Mouse (Mus musculus) myocyte (in vitro differentiated cells): ENCODE measurements around the gene Mfng. TPM values are rescaled to one million over a fixed set of nuclear protein-coding genes. Genes with fewer than 3 reads are reported as not detected.
A peak's percentile ranks its signal among the peaks of the same experiment; 100 is the strongest.

Source experiments
- H3K27me3 ChIP-seq: one replicate; pipeline ENCODE4 v1.6.1; 2011; ENCODE audit not compliant: control insufficient read depth, insufficient read depth, insufficient read length
- H3K36me3 ChIP-seq: one replicate; pipeline ENCODE4 v1.6.1; 2011; ENCODE audit not compliant: control insufficient read depth, insufficient read depth
- H3K4me2 ChIP-seq: one replicate; pipeline ENCODE4 v1.6.1; 2011; ENCODE audit warnings: low read depth, control low read depth
- H3K4me3 ChIP-seq: one replicate; pipeline ENCODE4 v1.5.1; 2011; ENCODE audit warnings: mild to moderate bottlenecking, control low read depth, moderate library complexity
- H3K79me2 ChIP-seq: one replicate; pipeline ENCODE4 v1.6.1; 2011; ENCODE audit not compliant: control insufficient read depth, insufficient read depth
- H3ac ChIP-seq: one replicate; pipeline ENCODE4 v1.6.1; 2011; ENCODE audit not compliant: control insufficient read depth, insufficient read length
- CEBPB ChIP-seq: IDR thresholded peaks from 2 replicates; pipeline ENCODE4 v1.6.1; 2011; ENCODE audit warnings: mild to moderate bottlenecking, moderate library complexity; ENCODE audit not compliant: poor library complexity, insufficient read depth, severe bottlenecking
- POLR2AphosphoS2 ChIP-seq: IDR thresholded peaks from one replicate; pipeline ENCODE4 v1.6.1; 2011; ENCODE audit warnings: low read depth, control low read depth; ENCODE audit not compliant: insufficient read length
- polyA plus RNA-seq: library from polyadenylated mRNA; unstranded; fragments of >200 nt; fragmentation: generic; extraction: Trizol; gene quantifications from one replicate; pipeline ENCODE4 v1.2.1, GENCODE M21; 2012; ENCODE audit warnings: missing spikeins

Mfng gene
- polyA plus RNA-seq, 1 experiment, result 0.06 TPM

- Histone ChIP-seq H3K79me2 (no peaks in the 10 kb centered on the region), H3K4me2 (no peak overlapping the region), H3K27me3 (peaks cover 45% of the 10 kb centered on the region), H3K36me3 (no peaks in the 10 kb centered on the region), H3ac (no peak overlapping the region), H3K4me3 (no peak overlapping the region)
- TF ChIP-seq POLR2AphosphoS2 (no peak), CEBPB (peak; percentile 58; the same call in 1 of the 2 replicates)
Observed at GRCm38 (mm10) chr15:78706630-78707029, 66.6 kb downstream of the Mfng start.

Other genes starting within 250 kb of the Mfng start
- 66.2 TPM for gene C1qtnf6, start 242.1 kb downstream of the Mfng start, polyA plus RNA-seq
- not detected for gene Sstr3, start 228.8 kb downstream of the Mfng start, polyA plus RNA-seq
- not detected for gene Rac2, start 200.7 kb downstream of the Mfng start, polyA plus RNA-seq
- 0.10 TPM for gene Cyth4, start 176.4 kb downstream of the Mfng start, polyA plus RNA-seq
- 0.07 TPM for gene Elfn2, start 54.7 kb downstream of the Mfng start, polyA plus RNA-seq
- 1.4 TPM for gene Card10, start 29.6 kb upstream of the Mfng start, polyA plus RNA-seq
- gene Cdc42ep1, start 69.1 kb upstream of the Mfng start, polyA plus RNA-seq, result 76.0 TPM
- gene Lgals2, start 82.1 kb upstream of the Mfng start, polyA plus RNA-seq, result 2.2 TPM
- gene Gga1, start 103.7 kb upstream of the Mfng start, polyA plus RNA-seq, result 89.3 TPM
- gene Gm49510, start 126.2 kb upstream of the Mfng start, polyA plus RNA-seq, result 0.04 TPM
- gene Sh3bp1, start 126.3 kb upstream of the Mfng start, polyA plus RNA-seq, result 11.1 TPM
- 33.1 TPM for gene Pdxp, start 140.4 kb upstream of the Mfng start, polyA plus RNA-seq
- gene Lgals1, start 153.2 kb upstream of the Mfng start, polyA plus RNA-seq, result 13,722 TPM
- gene Nol12, start 161.5 kb upstream of the Mfng start, polyA plus RNA-seq, result 101 TPM
- 19.9 TPM for gene Triobp, start 174.2 kb upstream of the Mfng start, polyA plus RNA-seq